Mouse (Mus musculus): ENCODE measurements at regions not wholly inside any gene's neighbourhood (a gene's known extent, or its start where the extent isn't known, plus 50 kb on each side); places are given as distances from the start of the nearest gene placed in this dataset.

DNA sequence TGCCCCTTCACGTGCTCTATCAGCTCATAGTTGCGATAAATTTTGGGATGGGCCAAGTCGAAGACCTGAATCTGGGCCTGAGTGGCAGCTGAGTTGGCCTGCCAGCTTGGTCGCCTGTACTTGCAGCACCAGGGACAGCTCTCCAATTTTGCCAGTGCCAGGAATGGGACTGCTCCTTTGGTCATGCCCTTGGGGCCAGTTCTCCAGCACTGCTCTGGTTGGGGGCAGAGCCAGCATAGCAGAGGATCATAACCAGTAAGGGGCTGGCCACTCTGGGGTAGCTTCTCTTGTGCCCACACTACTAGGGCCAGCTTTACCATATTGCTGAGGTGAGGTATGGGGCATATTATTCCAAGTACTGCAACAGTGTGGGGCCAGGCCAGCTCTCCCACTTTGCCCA lies 397.0 kb upstream of the Cadm2 start:
- no peak for DNase-seq (ENCODE audit: low spot score)

DNA sequence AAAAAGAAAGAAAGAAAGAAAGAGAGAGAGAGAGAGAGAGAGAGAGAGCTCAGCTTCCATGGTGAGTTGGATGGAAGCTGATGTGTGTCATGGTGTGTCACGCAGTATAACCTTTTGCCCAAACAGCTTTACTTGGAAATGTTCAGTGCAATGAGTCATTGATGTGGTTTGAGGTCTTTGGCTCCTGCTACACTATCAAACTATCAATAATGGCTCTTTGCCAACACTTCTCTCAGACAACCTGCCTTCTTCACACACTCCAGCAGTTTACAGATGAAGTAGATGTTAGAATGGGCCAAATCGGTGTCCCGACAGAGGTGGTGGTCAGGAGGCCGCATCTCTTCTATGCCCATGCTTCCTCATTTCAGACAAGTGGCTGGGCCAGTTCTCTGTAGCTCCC lies 369.0 kb upstream of the Cadm2 start:
- DNase-seq (ENCODE audit: low spot score), result no peak

DNA sequence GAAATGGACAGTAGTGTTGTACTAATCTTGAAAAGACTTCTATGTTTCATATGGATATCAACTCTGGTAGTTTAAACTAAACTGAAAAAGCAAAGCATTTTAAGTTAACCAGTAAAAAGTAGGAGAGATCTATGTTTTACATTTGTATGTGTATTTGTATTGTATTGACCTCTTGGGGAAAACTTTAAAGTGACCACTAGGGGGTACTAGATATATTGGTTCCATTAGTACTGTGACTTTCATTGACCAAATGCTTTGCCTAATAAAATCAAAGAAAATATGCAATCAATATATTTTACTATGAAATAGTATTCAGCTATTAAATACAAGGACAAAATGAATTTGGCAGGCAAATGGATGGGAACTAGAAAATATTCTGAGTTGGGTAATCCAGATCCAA lies 355.9 kb upstream of the Cadm2 start:
- DNase-seq (ENCODE audit: low spot score), result no peak

DNA sequence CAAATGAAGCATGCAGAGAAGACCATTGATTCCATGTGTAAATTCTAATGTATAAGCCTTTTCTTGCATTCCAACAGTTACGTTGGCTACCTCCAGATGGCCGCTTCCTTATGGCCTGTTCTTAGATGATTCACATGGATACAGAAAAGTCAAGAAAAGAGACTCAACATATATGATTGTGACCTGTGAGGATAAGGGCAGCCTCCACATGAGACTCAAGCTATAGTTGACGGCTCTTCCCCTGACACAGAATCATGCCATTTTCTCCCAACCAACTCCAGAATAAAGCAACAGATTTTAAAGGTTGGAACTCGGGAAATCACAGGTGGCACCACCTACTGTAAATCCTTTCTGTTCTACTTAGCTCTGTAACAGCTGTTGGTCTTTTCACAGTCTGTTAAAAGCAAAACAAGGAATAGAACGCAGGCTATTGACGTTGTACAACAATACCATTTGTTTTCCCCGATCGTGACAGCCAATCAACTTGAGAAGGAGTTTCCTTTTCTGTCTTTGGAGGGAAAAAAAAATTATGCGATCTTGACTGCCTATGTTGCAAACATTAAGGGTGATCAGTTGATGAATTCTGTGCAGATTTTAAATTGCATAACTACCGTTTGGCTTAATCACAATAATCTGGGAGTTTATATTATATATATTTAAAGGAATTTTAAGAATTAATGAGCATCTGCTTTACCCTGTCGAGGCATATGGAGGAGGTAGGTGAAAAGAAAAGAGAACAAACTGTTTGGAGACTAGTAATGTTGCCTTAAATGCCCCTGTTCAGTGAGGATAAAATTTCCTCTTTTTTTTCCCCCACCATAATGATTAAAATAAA lies 347.8 kb upstream of the Cadm2 start:
- DNase-seq (ENCODE audit: low spot score), result no peak

DNA sequence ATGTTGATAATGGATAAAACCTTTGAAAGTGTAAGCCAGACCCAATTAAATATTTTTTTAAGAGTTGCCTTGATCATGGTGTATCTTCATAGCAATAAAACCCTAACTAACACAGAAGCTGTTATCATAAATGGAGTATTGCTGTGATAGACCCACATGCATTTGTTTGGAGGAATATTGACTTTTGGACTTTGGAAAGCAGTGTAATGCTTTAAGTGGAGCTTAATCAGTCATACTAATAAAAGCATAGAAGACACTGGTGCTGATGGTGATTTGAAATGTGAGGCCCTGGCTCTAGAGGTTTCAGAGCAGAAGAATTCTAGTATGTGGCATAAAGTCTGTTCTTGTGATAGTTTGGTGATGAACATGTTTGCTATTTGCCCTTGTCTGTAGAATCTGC lies 328.4 kb upstream of the Cadm2 start:
- DNase-seq (ENCODE audit: low spot score), result no peak

DNA sequence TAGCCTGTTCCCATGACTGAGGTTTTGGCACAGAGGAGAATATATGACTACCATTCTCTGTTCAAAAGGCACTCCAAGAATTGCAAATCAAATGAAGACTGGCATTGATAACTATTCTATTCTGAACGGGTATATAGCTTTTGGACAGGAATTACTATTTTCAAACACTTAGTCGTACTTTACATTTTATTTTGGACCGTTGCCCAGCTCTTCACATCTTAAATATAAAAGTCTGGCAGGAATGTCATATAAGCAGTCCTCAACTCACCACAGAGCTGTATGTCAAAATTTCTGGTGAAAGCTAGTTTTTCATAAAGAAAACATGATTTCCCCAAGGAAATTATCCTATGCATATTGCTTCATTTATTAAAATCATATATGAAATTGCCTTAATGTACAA lies 323.7 kb upstream of the Cadm2 start:
- no peak for DNase-seq (ENCODE audit: low spot score)

DNA sequence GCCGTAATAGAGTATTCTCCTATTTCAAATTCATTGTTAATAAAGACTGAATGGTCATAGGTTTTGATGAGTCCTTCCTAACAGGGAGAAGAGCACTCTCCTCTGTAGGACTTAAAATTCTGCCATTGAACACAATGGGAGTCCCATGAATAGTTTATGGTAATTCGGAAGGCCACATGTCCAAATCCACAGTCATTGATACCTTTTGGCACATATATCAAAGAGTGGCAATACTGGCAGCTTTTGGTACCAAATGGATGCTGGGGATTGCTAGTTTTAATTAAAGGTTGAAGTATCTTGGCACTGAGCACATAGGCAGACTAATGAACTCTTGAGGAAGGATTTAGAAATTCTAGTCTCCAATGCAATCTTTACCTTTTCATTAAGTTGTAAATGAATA lies 298.5 kb upstream of the Cadm2 start:
- no peak for DNase-seq (ENCODE audit: low spot score)

DNA sequence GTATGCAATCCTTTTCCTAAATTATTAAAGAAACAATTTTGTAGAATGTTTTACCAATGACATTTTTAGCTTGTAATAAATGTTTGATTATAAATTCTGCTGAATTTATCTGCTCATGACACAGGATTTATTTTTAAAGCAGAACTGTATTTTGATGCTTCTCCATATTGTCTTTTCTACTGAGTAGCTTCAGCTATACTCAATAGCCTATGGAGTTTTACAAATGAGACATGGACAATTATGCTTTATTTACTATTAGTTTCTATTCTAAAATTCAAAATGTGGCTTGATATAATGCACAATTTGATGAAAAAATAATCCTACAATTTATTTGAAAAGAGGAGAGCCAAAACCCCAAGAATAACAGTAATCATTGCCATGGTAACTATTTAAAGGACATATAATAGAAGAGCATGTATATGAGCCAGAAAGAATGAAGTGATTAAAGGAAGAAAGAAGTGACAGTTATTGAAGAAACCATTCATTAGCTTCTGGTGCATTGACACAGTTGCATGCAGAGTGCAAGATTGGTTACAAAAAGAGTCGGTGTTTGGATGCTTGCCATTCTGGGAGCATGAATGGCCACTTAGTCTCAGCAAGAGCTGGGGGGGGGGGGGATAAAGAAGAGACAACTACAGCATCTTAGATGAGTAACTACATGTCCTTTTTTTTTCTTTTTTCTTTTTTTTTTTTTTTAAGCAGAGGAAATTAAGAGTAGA lies 250.8 kb upstream of the Cadm2 start:
- no peak for DNase-seq (ENCODE audit: low spot score)

DNA sequence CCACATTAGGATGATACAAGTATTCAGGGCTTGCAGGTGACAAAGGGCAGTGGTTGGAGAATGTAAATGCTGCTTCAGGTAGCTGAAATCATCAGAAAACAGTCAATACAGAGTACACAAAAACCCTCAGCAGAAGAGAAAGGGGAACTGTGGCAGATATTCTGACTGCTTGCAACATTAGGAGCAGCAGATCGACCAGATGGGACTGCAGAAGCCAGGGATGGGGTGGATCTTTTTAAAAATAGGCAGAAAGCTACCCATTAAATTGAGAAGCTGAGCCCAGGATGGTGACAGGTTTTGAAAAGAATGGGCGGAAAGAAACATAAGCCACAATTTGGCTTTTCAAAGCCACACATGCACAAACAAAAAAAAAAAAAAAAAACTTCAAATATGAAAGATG lies 229.5 kb upstream of the Cadm2 start:
- DNase-seq (ENCODE audit: low spot score), result no peak

DNA sequence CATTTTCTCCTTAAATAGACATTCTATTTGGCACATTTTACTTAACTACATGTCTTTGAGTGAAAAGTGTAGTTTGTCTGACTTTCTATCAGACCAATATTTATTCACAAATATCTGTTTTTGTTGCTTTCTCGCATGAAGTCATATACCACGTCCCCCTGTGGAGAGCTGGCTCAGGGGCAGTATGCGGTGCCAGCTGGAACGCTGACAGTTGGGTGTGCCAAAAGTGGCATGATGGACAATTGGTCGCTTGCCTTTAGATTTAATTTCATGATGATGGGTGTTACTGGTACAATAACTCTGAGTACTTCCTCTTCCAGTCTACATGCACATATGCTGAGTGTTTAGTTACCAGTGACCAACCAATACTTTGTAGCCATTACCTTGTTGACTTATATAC lies 223.8 kb upstream of the Cadm2 start:
- no peak for DNase-seq (ENCODE audit: low spot score)

DNA sequence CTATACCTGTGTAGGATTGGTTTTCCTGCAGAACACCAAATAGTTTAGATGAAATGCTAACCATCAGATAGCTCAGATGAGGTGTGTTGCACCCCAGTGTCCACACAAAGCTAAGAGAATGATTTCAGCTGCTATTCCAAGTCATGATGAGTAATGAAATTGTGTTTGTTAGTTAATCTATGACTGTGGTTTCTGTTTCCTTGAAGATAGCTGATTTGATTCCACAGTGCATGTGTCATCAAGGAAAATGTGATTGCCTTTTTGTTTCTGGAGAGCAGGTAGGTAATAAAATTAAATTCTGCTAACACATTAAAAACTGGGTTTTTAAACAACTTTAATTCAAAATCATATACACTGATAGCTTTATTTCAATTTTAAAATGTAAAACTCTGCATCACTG lies 176.5 kb upstream of the Cadm2 start:
- no peak for DNase-seq (ENCODE audit: low spot score)

DNA sequence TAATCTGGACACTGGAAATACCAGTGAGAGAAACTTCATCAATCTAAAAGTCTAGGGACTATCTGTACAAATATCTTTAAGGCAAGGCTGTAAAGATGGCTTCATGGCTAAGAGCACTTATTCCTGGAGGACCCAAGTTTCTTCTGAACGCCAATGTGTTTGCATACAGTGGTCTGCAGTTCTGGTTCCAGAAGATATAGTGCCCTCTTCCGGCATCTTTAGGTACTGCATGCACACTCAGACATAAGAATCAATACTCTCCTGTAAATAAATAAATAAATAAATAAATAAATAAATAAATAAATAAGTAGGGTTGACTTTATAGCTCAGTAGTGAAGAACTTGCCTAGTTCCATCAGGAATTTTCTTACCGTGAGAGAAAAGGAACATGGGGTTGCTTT lies 155.4 kb upstream of the Cadm2 start:
- DNase-seq (ENCODE audit: low spot score), result peak; percentile 11

DNA sequence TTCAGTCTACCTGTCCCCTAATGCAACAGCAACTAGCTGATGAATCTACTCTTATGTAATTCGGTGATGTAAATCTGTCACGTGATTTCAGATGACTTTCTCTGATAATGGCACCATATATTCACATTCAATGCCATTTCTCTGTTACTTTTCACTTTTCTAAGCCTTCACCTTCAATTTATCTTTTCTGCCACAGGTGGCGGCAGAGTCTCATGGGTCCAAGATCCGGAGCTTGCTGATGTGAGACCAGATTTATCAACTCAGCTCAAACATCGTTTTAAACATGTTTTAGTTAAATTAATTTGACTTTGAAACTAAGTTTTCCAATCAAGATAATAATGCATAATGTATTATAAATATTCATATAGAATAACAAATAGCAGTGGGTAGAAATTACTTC lies 148.4 kb upstream of the Cadm2 start:
- DNase-seq (ENCODE audit: low spot score), result no peak

DNA sequence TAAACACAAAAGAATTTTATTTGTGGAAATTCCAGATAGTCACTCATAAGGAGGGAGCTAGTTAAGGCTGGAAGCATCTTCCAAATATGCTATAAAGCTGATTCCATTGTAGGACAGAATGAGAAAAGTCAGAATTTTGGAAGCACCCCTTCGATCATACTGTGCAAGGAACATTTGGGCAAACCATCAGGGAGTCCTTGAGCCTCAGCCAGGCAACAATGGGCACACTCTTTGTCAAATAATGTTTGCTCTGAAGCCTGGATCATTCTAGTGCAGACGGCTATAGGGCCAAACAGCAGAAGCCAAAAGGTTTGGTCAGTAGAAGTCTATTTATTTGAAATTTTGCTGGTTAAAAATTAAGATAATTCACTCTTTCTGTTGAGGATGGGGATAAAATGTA lies 114.7 kb upstream of the Cadm2 start:
- no peak for DNase-seq (ENCODE audit: low spot score)

DNA sequence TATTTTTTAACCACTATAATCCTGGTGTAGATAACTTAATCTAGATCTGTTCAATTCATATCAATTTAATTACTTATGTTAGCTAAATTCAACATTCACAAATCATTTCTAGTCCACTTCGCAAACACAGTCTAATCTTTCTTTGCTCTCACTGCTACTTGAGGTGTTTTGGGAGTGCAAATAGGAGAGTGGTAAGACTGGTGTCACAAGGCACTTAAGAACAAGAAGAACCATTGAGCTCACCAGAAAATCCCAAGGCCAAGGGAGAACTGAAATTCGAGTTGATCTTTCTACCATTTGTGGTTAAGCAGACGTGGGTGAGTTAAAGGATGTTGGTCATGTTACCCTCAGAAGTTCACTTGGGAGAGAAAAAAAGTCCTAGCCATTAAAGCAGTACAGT lies 77.9 kb upstream of the Cadm2 start:
- no peak for DNase-seq (ENCODE audit: low spot score)

All from urinary bladder, postnatal 25 days (tissue).